Mouse (Mus musculus) Patski (cell line): ENCODE measurements around the gene Ahnak2. TPM values are rescaled to one million over a fixed set of nuclear protein-coding genes. Genes with fewer than 3 reads are reported as not detected.
A peak's percentile ranks its signal among the peaks of the same experiment; 100 is the strongest.

Source experiments
- ATAC-seq: fragments of 100-300 bp; one replicate; pipeline ENCODE4 v1.8.0; 2021
- CTCF ChIA-PET: fragments of 350-600 bp; sonication (Branson Sonifier 250); formaldehyde crosslinking; loops from one replicate; lab custom pipeline; 2022; ENCODE audit warnings: inconsistent platforms; lab: Charles Lee
- POLR2A ChIA-PET: fragments of 350-600 bp; sonication (Branson Sonifier 250); formaldehyde crosslinking; loops from one replicate; lab custom pipeline; 2022; ENCODE audit warnings: antibody characterized with exemption, inconsistent platforms; lab: Charles Lee
- DNase-seq: peaks from one replicate; pipeline ENCODE4 v3.0.0-alpha.2; 2011; ENCODE audit warnings: low read depth, low spot score
- H3K27me3 ChIP-seq: fragments of 371-371 bp; one replicate; pipeline ENCODE4 v1.5.1; 2021
- CTCF ChIP-seq: fragments of 100-300 bp; IDR thresholded peaks from one replicate; pipeline ENCODE4 v1.5.1; 2021
- in situ Hi-C: fragments of 300-500 bp; cut with MboI; formaldehyde crosslinking; loops from 3 replicates; pipeline ENCODE4 v1.11.1; 2018; ENCODE audit warnings: low pct_unique_long_range_greater_than_20kb, mixed read lengths
- polyA plus RNA-seq: library from polyadenylated mRNA; unstranded; gene quantifications from one replicate; pipeline ENCODE4 v1.2.3, GENCODE M21; 2021

The Ahnak2 gene
- polyA plus RNA-seq, 1 experiment from 2014 or later, result 44.1 TPM

DNA sequence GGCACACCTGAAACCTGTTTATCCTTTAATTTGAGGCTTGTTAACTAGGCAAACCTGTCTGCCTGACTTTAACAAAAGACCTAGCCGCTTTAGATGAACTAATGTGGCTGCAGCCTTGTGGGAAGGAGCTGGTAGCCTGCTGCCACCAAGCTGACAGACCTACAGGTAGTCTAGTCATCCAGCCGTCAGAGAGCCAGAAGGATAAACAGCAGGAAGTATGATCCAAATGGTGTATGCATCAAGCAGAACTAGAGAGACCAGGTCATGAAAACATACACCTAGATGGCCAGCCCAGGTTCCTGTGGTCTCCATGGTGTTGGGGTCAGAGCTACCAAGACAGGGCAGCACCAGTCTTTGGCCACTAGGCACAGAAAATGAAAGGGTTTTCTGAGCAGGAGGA lies 32.6 kb upstream of the Ahnak2 start:
- ChIA-PET POLR2A (no interaction called here), CTCF (interaction anchor here (1.0 to 1.5 kb wide), 3 partner anchors 8 to 22 kb away, joined by 3 to 7 read pairs (median 3); no protein-coding TSS in a partner anchor)
- in situ Hi-C loops, result no loop called here
- no peaks in the 10 kb centered on the region for H3K27me3 ChIP-seq
- no peak for ATAC-seq
- DNase-seq, result no peak
- TF ChIP-seq CTCF, result no peak

DNA sequence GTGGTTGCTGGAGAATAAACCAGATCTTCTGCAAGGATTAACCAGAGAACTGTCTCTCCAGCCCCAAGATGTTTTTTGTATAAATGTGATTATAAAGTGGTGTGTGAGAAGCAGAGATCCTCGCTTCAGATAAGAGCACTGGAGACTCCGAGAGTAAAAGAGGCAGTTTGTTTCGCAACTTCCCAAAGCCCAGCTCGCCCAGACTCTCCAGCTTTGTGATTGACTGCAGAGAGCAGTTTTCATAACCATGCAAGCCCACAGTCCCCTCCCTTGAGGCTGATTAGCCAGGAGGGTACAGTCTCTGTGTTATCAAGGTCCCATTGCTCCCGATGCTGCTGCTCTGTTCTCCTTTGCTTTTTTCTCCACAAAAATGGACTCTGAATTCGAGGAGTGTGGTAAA lies 31.1 kb upstream of the Ahnak2 start:
- no peaks in the 10 kb centered on the region for H3K27me3 ChIP-seq
- TF ChIP-seq CTCF, result no peak
- POLR2A ChIA-PET, result no interaction called here
- CTCF ChIA-PET, result no interaction called here
- DNase-seq, result no peak
- in situ Hi-C loops, result no loop called here
- ATAC-seq, result no peak

DNA sequence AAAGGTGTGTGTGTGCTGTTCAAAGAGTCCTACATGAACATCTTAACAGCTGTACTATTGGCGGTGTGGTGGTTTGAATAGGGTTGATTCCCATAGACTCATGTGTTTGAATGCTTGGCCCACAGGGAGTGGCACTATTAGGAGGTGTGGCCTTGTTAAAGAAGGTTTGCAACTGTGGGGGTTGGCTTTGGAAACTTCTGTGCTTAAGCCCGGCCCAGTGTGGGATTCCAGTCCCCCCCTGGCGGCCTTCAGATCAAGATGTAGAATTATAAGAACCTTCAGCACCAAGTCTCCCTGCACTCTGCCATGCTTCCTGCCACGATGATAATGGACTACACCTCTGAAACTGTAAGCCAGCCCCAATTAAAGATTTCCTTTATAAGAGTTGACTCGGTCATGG lies 30.0 kb upstream of the Ahnak2 start:
- no peak for TF ChIP-seq CTCF

DNA sequence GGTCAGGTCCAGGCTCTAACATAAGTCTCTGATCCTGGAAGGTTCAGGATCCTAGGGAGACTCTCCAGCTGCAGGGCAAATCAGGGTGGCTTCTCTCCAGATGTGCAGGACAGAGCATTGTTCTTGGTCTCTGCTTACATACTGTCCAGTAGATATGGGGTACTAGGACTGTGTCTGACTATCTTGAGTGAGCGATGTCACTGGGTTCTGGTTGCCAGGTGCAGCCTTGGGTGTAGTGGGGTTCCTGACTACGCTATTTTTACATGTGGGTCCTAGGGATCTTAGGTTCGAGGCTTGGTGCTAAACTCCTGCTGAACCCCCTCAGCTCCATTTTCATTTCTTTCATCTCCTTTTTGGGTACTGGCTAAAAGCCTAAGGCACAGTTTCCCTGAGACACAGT lies 28.1 kb upstream of the Ahnak2 start:
- POLR2A ChIA-PET, result interaction anchor here (1.1 kb wide), 1 partner anchor 22 kb away, joined by 5 read pairs; the partner anchor contains the start of gene Clba1
- no peak for DNase-seq
- no peak for TF ChIP-seq CTCF
- CTCF ChIA-PET, result interaction anchor here (0.9 to 1.4 kb wide), 2 partner anchors 11 to 13 kb away, joined by 3 read pairs; no protein-coding TSS in a partner anchor
- H3K27me3 ChIP-seq, result no peaks in the 10 kb centered on the region
- ATAC-seq, result no peak
- in situ Hi-C loops, result no loop called here

More for the DNA sequence above, 30.0 kb upstream of the Ahnak2 start:
- POLR2A ChIA-PET, result no interaction called here
- no peak for DNase-seq
- CTCF ChIA-PET, result interaction anchor here (1.4 kb wide), 1 partner anchor 10 kb away, joined by 4 read pairs; no protein-coding TSS in a partner anchor
- ATAC-seq, result no peak
- no peaks in the 10 kb centered on the region for H3K27me3 ChIP-seq
- in situ Hi-C loops, result no loop called here

DNA sequence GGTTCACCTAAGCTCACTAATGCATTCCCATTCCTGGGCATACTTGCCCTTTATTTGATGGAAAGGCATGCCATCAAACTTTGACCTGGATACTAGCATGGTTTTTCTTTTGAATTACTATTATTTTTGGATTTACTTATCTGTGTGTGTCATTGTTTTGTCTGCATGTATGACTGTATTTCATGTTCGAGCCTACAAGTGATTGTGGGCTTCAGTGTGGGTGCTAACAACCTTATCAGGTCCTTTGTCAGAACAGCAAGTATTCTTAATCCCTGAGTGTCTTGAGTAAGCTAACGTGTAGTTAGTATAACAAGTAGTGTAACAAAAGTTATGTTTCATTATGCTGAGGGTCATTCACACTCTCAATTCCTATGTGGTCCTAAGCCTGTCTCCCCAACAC lies 27.7 kb upstream of the Ahnak2 start:
- TF ChIP-seq CTCF, result no peak
- H3K27me3 ChIP-seq, result no peaks in the 10 kb centered on the region
- ChIA-PET CTCF (interaction anchor here (0.9 kb wide), 1 partner anchor 11 kb away, joined by 3 read pairs; no protein-coding TSS in a partner anchor), POLR2A (interaction anchor here (1.1 kb wide), 1 partner anchor 21 kb away, joined by 5 read pairs; the partner anchor contains the start of gene Clba1)
- no peak for ATAC-seq
- in situ Hi-C loops, result no loop called here
- DNase-seq, result no peak

DNA sequence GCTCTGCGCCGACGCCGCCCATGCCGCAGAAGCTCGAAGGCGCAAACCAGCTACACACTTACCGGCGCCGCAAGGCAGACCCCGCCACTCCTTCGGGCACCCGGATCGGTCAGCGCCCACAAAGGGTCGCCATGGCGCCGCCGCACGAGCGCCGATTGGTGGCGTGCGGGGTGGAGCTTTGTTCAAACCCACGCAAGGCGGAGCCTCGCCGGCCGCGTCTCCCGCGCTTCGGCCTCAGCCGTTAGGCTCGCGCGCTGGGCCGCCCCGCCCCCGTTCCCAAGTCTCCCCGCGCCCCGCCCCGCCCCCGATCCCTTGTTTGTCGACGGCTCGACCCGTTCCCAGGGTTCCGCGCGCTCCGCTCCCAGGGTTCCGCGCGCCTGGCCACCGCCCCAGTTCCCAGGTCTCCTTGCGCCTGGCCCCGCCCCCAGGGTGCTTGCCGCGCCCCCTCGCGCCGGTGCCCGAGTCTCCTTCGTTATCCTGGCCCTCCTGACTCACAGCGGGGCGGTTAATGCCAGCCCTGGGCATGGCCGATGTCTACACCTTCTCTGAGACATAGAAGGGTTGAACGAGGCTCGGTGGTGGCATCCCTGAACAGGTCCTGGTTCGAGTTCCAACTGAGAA lies 26.9 kb upstream of the Ahnak2 start, which contains the start of gene Cdca4:
TSS of gene Cdca4 (minus strand) at position 180 of the 621 bp plus-strand sequence.
- ChIA-PET CTCF (interaction anchor here (1.2 to 1.5 kb wide), 2 partner anchors 14 to 31 kb away, joined by 3 to 4 read pairs; no protein-coding TSS in a partner anchor), POLR2A (interaction anchor here (1.2 kb wide), 2 partner anchors 11 to 12 kb away, joined by 3 to 4 read pairs; no protein-coding TSS in a partner anchor)
- TF ChIP-seq CTCF, result no peak

DNA sequence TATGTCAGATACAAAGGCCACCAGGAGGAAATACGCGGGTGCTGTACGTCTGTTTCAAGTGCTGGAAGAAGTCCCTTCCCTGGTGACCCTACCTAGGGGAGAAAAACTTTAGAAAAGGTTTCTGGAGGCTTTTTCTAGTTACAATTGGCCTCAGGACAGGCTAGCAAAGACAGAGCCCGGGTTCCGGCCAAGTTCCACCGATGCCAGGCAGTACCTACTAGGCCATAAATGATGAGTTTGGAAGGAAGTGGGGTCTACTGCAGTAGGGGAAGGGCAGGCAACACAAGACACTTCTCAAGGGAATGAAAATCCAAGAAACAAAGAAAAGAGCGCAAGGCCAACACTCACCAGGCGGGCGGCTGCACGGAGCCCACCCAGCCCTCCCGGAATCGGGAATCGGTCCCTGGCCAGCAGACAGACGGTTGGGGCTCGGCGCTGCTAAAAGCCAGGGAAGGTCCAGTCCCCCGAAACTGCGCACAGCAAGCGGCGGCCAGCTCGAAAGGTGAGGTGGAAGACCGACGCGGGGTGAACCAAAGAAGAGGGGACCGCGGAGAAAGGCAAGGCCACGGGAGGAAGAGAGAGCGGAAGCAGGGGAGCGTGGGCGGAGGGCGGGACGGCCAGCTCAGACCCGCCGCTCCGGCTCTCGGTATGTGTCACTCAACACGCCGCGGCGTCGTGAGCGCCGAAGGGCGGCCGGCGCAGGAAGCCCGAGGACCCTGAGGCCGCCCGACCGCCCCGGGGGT lies 26.2 kb upstream of the Ahnak2 start:
- no peak for TF ChIP-seq CTCF
- DNase-seq, result no peak
- ChIA-PET POLR2A (interaction anchor here (0.7 to 1.2 kb wide), 3 partner anchors 10 to 182 kb away, joined by 3 to 4 read pairs (median 3); no protein-coding TSS in a partner anchor), CTCF (interaction anchor here (1.2 to 1.5 kb wide), 2 partner anchors 15 to 30 kb away, joined by 3 to 4 read pairs; no protein-coding TSS in a partner anchor)
- H3K27me3 ChIP-seq, result no peaks in the 10 kb centered on the region
- in situ Hi-C loops, result no loop called here
- ATAC-seq, result peak; percentile 65

More for the DNA sequence above, 26.9 kb upstream of the Ahnak2 start, which contains the start of gene Cdca4:
- in situ Hi-C loops, result no loop called here
- peak; percentile 65 for DNase-seq
- ATAC-seq, result peak; percentile 95
- H3K27me3 ChIP-seq, result no peaks in the 10 kb centered on the region

DNA sequence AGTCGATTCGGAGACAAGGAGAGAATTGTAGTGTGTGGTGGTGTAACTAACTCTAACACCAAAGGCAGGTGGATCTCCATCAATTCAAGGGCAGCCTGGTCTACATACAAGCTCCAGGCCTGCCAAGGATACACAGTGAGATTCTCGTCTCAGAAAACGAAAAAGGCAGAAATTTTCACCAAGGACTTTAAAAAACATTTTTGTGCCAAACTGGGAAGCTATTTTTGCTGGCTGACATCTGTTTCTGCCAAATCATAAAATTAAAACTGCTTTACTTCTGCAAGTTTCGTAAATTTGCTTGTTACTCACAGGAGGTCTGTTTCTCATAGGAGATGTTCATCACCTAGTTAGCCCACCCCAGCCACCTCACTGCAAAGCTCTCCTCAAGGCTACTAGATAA lies 23.4 kb upstream of the Ahnak2 start:
- ATAC-seq (no peak), DNase-seq (no peak)
- TF ChIP-seq CTCF, result no peak
- no peaks in the 10 kb centered on the region for H3K27me3 ChIP-seq
- POLR2A ChIA-PET, result no interaction called here
- in situ Hi-C loops, result no loop called here
- CTCF ChIA-PET, result interaction anchor here (1.2 kb wide), 1 partner anchor 9 kb away, joined by 3 read pairs; no protein-coding TSS in a partner anchor

DNA sequence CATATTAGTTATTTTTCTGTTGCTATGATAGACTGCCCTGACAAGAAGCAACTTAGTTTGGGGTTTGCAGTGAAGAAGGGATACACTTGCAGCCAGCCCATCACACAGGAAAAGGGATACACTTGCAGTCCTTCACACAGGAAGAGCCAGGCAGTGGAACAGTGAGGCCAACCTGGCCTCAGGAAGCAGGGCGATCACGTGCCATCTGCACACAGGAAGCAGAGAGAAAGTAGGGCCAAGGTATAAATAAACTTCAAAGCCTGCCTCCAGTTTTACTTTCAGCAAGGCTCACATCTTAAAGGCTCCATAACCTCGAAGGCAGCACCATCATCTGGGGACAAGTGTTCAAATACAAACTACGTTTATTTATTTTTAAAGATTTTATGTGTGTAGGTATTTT lies 20.8 kb upstream of the Ahnak2 start:
- ChIA-PET POLR2A (no interaction called here), CTCF (interaction anchor here (1.2 to 1.9 kb wide), 2 partner anchors 21 to 117 kb away, joined by 4 read pairs; no protein-coding TSS in a partner anchor)
- in situ Hi-C loops, result no loop called here
- DNase-seq (no peak), ATAC-seq (no peak)
- H3K27me3 ChIP-seq, result no peaks in the 10 kb centered on the region
- no peak for TF ChIP-seq CTCF

DNA sequence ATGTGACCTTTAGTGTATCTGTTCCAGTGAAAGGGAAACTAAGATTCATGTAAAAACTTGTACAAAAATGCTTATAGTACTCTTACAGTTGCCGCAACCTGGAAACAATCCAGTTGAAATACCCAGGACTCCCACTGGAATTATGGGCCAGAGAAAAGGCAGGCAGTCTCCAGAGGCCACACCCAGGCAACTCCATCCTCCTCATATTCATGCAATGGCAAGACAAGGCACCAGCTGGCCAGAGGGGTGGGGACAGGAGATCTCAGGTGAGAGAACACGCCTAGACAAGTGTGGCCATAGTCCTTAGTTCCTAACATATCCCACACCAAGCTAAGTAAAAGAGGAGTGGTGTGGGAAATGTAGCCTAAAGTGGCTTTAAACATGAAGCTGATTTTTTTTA lies 20.2 kb upstream of the Ahnak2 start:
- TF ChIP-seq CTCF, result no peak
- CTCF ChIA-PET, result interaction anchor here (1.2 to 1.9 kb wide), 2 partner anchors 21 to 116 kb away, joined by 4 read pairs; no protein-coding TSS in a partner anchor
- DNase-seq (no peak), ATAC-seq (no peak)
- in situ Hi-C loops, result no loop called here
- POLR2A ChIA-PET, result no interaction called here
- no peaks in the 10 kb centered on the region for H3K27me3 ChIP-seq
